Mouse (Mus musculus) stomach, embryonic 14.5 days (tissue): ENCODE data around the gene Tatdn2. TPM values are rescaled to one million over a fixed set of nuclear protein-coding genes. Genes with fewer than 3 reads are reported as not detected.

ENCODE experiments used
- ATAC-seq: fragments of 200-750 bp; cut with Nextera tagmentation; 2 replicates; pipeline ENCODE4 v1.8.0; 2017; ENCODE audit warnings: low read depth, moderate TSS enrichment; ENCODE audit not compliant: insufficient number of reproducible peaks, insufficient read depth, low FRiP score
- H3K27ac ChIP-seq: fragments of 300-500 bp; sonication (generic); 2 replicates; pipeline ENCODE4 v1.5.1; 2014; ENCODE audit warnings: mild to moderate bottlenecking, low read length, moderate library complexity, mixed read lengths
- H3K27me3 ChIP-seq: fragments of 300-500 bp; sonication (generic); 2 replicates; pipeline ENCODE4 v1.6.1; 2014; ENCODE audit warnings: low read length, control low read depth, mixed read lengths; ENCODE audit not compliant: control insufficient read depth, insufficient read depth
- H3K36me3 ChIP-seq: fragments of 300-500 bp; sonication (generic); 2 replicates; pipeline ENCODE4 v1.6.1; 2014; ENCODE audit warnings: mild to moderate bottlenecking, control low read depth, low read length, moderate library complexity, mixed read lengths; ENCODE audit not compliant: control insufficient read depth, insufficient read depth
- H3K4me1 ChIP-seq: fragments of 300-500 bp; sonication (generic); 2 replicates; pipeline ENCODE4 v1.6.1; 2014; ENCODE audit warnings: low read length, control low read depth, mixed read lengths; ENCODE audit not compliant: control insufficient read depth, insufficient read depth
- H3K4me2 ChIP-seq: fragments of 300-500 bp; sonication (generic); replicated peaks from 2 replicates; pipeline ENCODE4 v1.6.1; 2014; ENCODE audit warnings: low read depth, low read length, control low read depth
- H3K4me3 ChIP-seq: fragments of 300-500 bp; sonication (generic); 2 replicates; pipeline ENCODE4 v1.5.1; 2014; ENCODE audit warnings: low read depth, low read length, control low read depth
- H3K9ac ChIP-seq: fragments of 300-500 bp; sonication (generic); replicated peaks from 2 replicates; pipeline ENCODE4 v1.6.1; 2014; ENCODE audit warnings: low read depth, mild to moderate bottlenecking, control low read depth, low read length, moderate library complexity, mixed read lengths
- H3K9me3 ChIP-seq: fragments of 300-500 bp; sonication (generic); 2 replicates; pipeline ENCODE4 v1.6.1; 2016; ENCODE audit warnings: low read depth, low read length, control low read depth; ENCODE audit not compliant: control insufficient read depth
- WGBS: fragments of 180-500 bp; shearing (Covaris S2); extraction: QIAGEN DNeasy Blood & Tissue Kit; methylation state at CpG from one replicate; pipeline ENCODE4 v1.1.7; 2014; 5-methylcytosine and 5-hydroxymethylcytosine counted together
- polyA plus RNA-seq: library from polyadenylated mRNA; unstranded; fragments of >200 nt; fragmentation: Nextera tagmentation; extraction: Ambion mirVana; gene quantifications from 2 replicates; pipeline ENCODE4 v1.2.1, GENCODE M21; 2014

Gene Tatdn2
- polyA plus RNA-seq, 1 experiment from 2014 or later = 1.4 TPM

DNA sequence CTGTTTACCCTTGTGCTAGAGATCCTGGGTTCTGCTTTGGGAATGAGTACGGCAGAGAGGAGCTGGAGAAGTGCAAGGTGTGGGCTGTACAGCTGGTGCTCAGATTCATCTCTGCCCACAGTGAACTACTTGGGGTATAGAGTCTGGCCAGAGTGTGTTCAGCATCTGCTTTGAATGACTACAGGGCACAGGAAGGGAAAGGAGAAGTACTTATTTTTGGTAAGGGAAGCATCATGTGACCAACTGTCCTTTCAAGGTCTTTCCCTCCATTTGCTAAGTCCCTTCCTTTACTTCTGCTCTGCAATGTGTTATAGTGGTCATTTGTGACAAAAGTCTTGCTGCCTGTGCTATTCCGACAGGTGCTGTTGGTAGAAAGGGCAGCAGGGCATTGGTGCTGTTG lies 17.4 kb downstream of the Tatdn2 start:
- H3K4me1 ChIP-seq = no peaks in the 10 kb centered on the region
- no peaks in the 10 kb centered on the region for H3K27me3 ChIP-seq
- no peak for ATAC-seq
- no peak overlapping the region for H3K4me3 ChIP-seq
- no peaks in the 10 kb centered on the region for H3K9me3 ChIP-seq
- no peak overlapping the region for H3K9ac ChIP-seq
- peaks cover 68% of the 10 kb centered on the region for H3K36me3 ChIP-seq
- H3K4me2 ChIP-seq = no peak overlapping the region
- no peak overlapping the region for H3K27ac ChIP-seq
- 82% methylated on average over 2 of the region's 2 CpGs for WGBS

DNA sequence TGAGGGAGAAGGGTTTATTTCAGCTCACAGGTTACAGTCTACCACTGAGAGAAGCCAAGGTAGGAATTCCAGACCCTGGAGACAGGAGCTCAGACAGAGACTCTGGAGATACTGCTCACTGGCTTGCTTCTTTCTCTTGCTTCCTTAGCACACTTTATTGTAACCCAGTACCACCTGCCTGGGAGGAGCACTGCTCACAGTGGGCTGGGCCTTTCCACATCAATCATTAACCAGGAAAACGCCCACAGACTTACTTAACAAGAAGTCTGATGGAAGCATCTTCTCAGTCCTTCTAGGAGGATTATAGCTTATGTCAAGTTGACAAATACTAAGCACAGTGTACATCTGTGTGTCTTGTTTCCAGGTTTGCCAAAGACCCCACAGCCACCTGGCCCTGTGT lies 17.9 kb downstream of the Tatdn2 start:
- H3K4me2 ChIP-seq = no peak overlapping the region
- H3K9ac ChIP-seq = no peak overlapping the region
- ATAC-seq = no peak
- H3K36me3 ChIP-seq = peaks cover 65% of the 10 kb centered on the region
- H3K9me3 ChIP-seq = no peaks in the 10 kb centered on the region
- no peak overlapping the region for H3K27ac ChIP-seq
- no peak overlapping the region for H3K4me3 ChIP-seq
- WGBS = 65% methylated on average over 1 of the region's 1 CpGs
- H3K27me3 ChIP-seq = no peaks in the 10 kb centered on the region
- no peaks in the 10 kb centered on the region for H3K4me1 ChIP-seq

DNA sequence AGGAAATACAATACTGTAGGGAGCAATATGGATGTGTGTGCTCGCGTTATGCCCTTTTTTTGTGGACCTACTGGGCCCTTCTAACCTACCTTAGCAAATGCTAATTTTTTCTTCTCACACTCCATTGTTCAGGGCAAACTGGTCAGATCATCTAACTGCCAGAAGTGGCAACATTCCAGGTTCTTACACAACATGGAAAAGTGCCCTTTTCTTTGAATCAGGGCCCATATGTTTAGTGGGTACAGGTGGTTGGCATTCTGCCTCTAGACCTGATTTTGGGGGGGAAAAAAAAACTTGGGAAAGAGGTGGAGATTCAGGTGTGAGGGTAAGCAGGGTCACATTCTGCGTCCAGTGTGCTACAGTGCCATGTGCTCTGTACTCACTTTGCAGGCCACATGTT lies 20.7 kb downstream of the Tatdn2 start:
- Histone ChIP-seq H3K27me3 (no peaks in the 10 kb centered on the region), H3K4me1 (no peaks in the 10 kb centered on the region), H3K27ac (no peak overlapping the region), H3K9me3 (no peaks in the 10 kb centered on the region), H3K36me3 (peaks cover 55% of the 10 kb centered on the region), H3K4me2 (no peak overlapping the region), H3K4me3 (no peak overlapping the region), H3K9ac (no peak overlapping the region)
- ATAC-seq = no peak
- 85% methylated on average over 3 of the region's 3 CpGs for WGBS

DNA sequence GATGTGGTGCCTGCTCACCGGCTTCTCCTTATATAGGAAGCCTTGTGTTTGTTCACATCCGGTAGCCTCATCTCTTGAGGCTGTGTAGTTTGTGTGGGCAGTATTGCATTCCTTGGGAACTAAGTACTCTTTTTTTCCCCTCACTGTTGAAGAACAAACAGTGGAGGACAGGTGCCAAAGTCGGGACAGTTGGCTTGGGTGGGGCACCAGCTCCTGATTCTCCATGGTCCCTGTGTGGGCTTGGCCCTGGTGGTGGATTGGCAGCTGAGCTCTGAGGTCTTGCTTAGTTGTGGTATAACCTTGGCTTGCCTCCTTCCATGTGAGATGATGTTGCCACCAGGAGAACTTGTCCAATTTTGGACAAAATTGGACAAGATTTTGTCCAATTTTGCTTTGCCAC lies 23.0 kb downstream of the Tatdn2 start, which contains the start of gene Ghrl:
Ghrl (minus strand) TSS at position 3 of the 400 bp plus-strand sequence.
- Histone ChIP-seq H3K27ac (no peak within 1 kb of the TSS), H3K36me3 (peaks cover 45% of the 10 kb centered on the region), H3K9me3 (no peaks in the 10 kb centered on the region), H3K9ac (no peak within 1 kb of the TSS), H3K27me3 (no peaks in the 10 kb centered on the region), H3K4me3 (no peak within 1 kb of the TSS), H3K4me1 (no peaks in the 10 kb centered on the region), H3K4me2 (no peak within 1 kb of the TSS)
- no peak for ATAC-seq
- 59% methylated on average over 3 of the region's 3 CpGs for WGBS

- Histone ChIP-seq H3K27me3 (no peaks in the 10 kb centered on the region), H3K9me3 (no peaks in the 10 kb centered on the region), H3K4me2 (no peak overlapping the region), H3K9ac (no peak overlapping the region), H3K4me3 (no peak overlapping the region), H3K36me3 (peaks cover 38% of the 10 kb centered on the region), H3K27ac (no peak overlapping the region), H3K4me1 (no peaks in the 10 kb centered on the region)
- ATAC-seq = no peak
- 73% methylated on average over 4 of the region's 4 CpGs for WGBS
These were observed 24.2 kb downstream of the Tatdn2 start for GRCm38 (mm10) chr6:113721061-113721460.

- Histone ChIP-seq H3K36me3 (peaks cover 64% of the 10 kb centered on the region), H3K9me3 (no peaks in the 10 kb centered on the region), H3K4me3 (no peak overlapping the region)
These were observed 31.3 kb downstream of the Tatdn2 start for GRCm38 (mm10) chr6:113728181-113728580.

GRCm38 (mm10) chr6:113731296-113731695 lies 34.4 kb downstream of the Tatdn2 start:
- no peak overlapping the region for H3K9ac ChIP-seq
- H3K36me3 ChIP-seq = peaks cover 81% of the 10 kb centered on the region
- 94% methylated on average over 3 of the region's 3 CpGs for WGBS
- H3K4me2 ChIP-seq = no peak overlapping the region
- ATAC-seq = no peak
- H3K4me1 ChIP-seq = no peaks in the 10 kb centered on the region
- no peak overlapping the region for H3K27ac ChIP-seq
- no peaks in the 10 kb centered on the region for H3K27me3 ChIP-seq
- H3K4me3 ChIP-seq = no peak overlapping the region
- no peaks in the 10 kb centered on the region for H3K9me3 ChIP-seq

More at GRCm38 (mm10) chr6:113728181-113728580, 31.3 kb downstream of the Tatdn2 start:
- no peak for ATAC-seq
- no peak overlapping the region for H3K9ac ChIP-seq
- H3K27me3 ChIP-seq = no peaks in the 10 kb centered on the region
- 84% methylated on average over 7 of the region's 7 CpGs for WGBS
- H3K27ac ChIP-seq = no peak overlapping the region
- no peaks in the 10 kb centered on the region for H3K4me1 ChIP-seq
- H3K4me2 ChIP-seq = no peak overlapping the region

- H3K27me3 ChIP-seq = no peaks in the 10 kb centered on the region
- H3K9ac ChIP-seq = no peak overlapping the region
- H3K4me1 ChIP-seq = peaks cover 8% of the 10 kb centered on the region
- H3K4me2 ChIP-seq = no peak overlapping the region
- H3K9me3 ChIP-seq = no peaks in the 10 kb centered on the region
- no peak overlapping the region for H3K4me3 ChIP-seq
- WGBS = 93% methylated on average over 9 of the region's 9 CpGs
- H3K36me3 ChIP-seq = peaks cover 37% of the 10 kb centered on the region
- H3K27ac ChIP-seq = no peak overlapping the region
- no peak for ATAC-seq
These were observed 40.6 kb downstream of the Tatdn2 start for GRCm38 (mm10) chr6:113737318-113738046.
